Mouse (Mus musculus) neural tube, embryonic 11.5 days (tissue): ENCODE measurements at regions not wholly inside any gene's neighbourhood (a gene's known extent, or its start where the extent isn't known, plus 50 kb on each side); places are given as distances from the start of the nearest gene placed in this dataset.
"Not testable (repeated sequence)": the region's sequence is repeated elsewhere in the genome, so short reads cannot be mapped to it uniquely, and the experiment has no call there.

Source experiments
- ATAC-seq: fragments of 200-750 bp; cut with Nextera tagmentation; 2 replicates; pipeline ENCODE4 v1.8.0; 2017; ENCODE audit warnings: moderate number of reproducible peaks, mild to moderate bottlenecking, moderate TSS enrichment, moderate library complexity; ENCODE audit not compliant: insufficient read depth, low FRiP score, low TSS enrichment
- DNase-seq: peaks from one replicate; pipeline ENCODE4 v3.0.0-alpha.2; 2015; ENCODE audit warnings: low spot score
- H3K27ac ChIP-seq: fragments of 300-500 bp; sonication (generic); 2 replicates; pipeline ENCODE4 v1.5.1; 2014; ENCODE audit warnings: low read depth, mild to moderate bottlenecking, low read length
- H3K27me3 ChIP-seq: fragments of 300-500 bp; sonication (generic); 2 replicates; pipeline ENCODE4 v1.6.1; 2014; ENCODE audit warnings: mild to moderate bottlenecking, low read length, mixed read lengths; ENCODE audit not compliant: control insufficient read depth, insufficient read depth
- H3K36me3 ChIP-seq: fragments of 300-500 bp; sonication (generic); 2 replicates; pipeline ENCODE4 v1.6.1; 2014; ENCODE audit warnings: mild to moderate bottlenecking, low read length, moderate library complexity, mixed read lengths; ENCODE audit not compliant: control insufficient read depth, insufficient read depth
- H3K4me1 ChIP-seq: fragments of 300-500 bp; sonication (generic); 2 replicates; pipeline ENCODE4 v1.6.1; 2014; ENCODE audit warnings: low read length, mixed read lengths; ENCODE audit not compliant: control insufficient read depth, insufficient read depth
- H3K4me2 ChIP-seq: fragments of 300-500 bp; sonication (generic); 2 replicates; pipeline ENCODE4 v1.6.1; 2014; ENCODE audit warnings: low read depth, mild to moderate bottlenecking, moderate library complexity
- H3K4me3 ChIP-seq: fragments of 300-500 bp; sonication (generic); 2 replicates; pipeline ENCODE4 v1.5.1; 2014; ENCODE audit warnings: low read depth, low read length
- H3K9ac ChIP-seq: fragments of 300-500 bp; sonication (generic); 2 replicates; pipeline ENCODE4 v1.6.1; 2014; ENCODE audit warnings: mild to moderate bottlenecking, low read length
- H3K9me3 ChIP-seq: fragments of 300-500 bp; sonication (generic); 2 replicates; pipeline ENCODE4 v1.6.1; 2016; ENCODE audit warnings: low read length; ENCODE audit not compliant: control insufficient read depth
- WGBS: fragments of 180-500 bp; shearing (Covaris S2); extraction: QIAGEN DNeasy Blood & Tissue Kit; methylation state at CpG from one replicate; pipeline ENCODE4 v1.1.7; 2014; 5-methylcytosine and 5-hydroxymethylcytosine counted together

- H3K4me3 ChIP-seq, H3K9ac ChIP-seq, ATAC-seq, H3K27ac ChIP-seq, H3K9me3 ChIP-seq, H3K4me1 ChIP-seq, H3K36me3 ChIP-seq, H3K4me2 ChIP-seq, DNase-seq, H3K27me3 ChIP-seq: not testable (repeated sequence)
- WGBS, result 90% methylated on average over 2 of the region's 2 CpGs
These were observed 211.4 kb downstream of the Akain1 start for GRCm38 (mm10) chr17:69650496-69650895.

GRCm38 (mm10) chr17:69654586-69654985 is 215.5 kb downstream of the Akain1 start:
- H3K27ac ChIP-seq, result no peak overlapping the region

GRCm38 (mm10) chr17:69672530-69672929 is 233.4 kb downstream of the Akain1 start:
- no peak for DNase-seq
- 95% methylated on average over 3 of the region's 3 CpGs for WGBS
- H3K9me3 ChIP-seq, result no peaks in the 10 kb centered on the region

More at GRCm38 (mm10) chr17:69654586-69654985, 215.5 kb downstream of the Akain1 start:
- ATAC-seq, result no peak
- no peaks in the 10 kb centered on the region for H3K27me3 ChIP-seq
- H3K9ac ChIP-seq, result no peak overlapping the region
- no peaks in the 10 kb centered on the region for H3K9me3 ChIP-seq
- H3K4me3 ChIP-seq, result no peak overlapping the region
- 49% methylated on average over 2 of the region's 2 CpGs for WGBS
- no peak for DNase-seq
- no peaks in the 10 kb centered on the region for H3K36me3 ChIP-seq
- H3K4me1 ChIP-seq, result no peaks in the 10 kb centered on the region
- H3K4me2 ChIP-seq, result no peak overlapping the region

GRCm38 (mm10) chr17:69683091-69683490 is 244.0 kb downstream of the Akain1 start:
- no peak for ATAC-seq
- Histone ChIP-seq H3K4me2 (no peak overlapping the region), H3K9ac (no peak overlapping the region), H3K4me3 (no peak overlapping the region), H3K4me1 (no peaks in the 10 kb centered on the region), H3K36me3 (no peaks in the 10 kb centered on the region), H3K9me3 (no peaks in the 10 kb centered on the region), H3K27ac (no peak overlapping the region), H3K27me3 (no peaks in the 10 kb centered on the region)
- DNase-seq, result no peak
- 90% methylated on average over 5 of the region's 5 CpGs for WGBS

More at GRCm38 (mm10) chr17:69672530-69672929, 233.4 kb downstream of the Akain1 start:
- Histone ChIP-seq H3K4me2 (no peak overlapping the region), H3K27ac (no peak overlapping the region), H3K9ac (no peak overlapping the region), H3K4me3 (no peak overlapping the region), H3K27me3 (no peaks in the 10 kb centered on the region), H3K36me3 (no peaks in the 10 kb centered on the region), H3K4me1 (no peaks in the 10 kb centered on the region)
- no peak for ATAC-seq

- no peak for ATAC-seq
- no peaks in the 10 kb centered on the region for H3K4me1 ChIP-seq
- H3K27me3 ChIP-seq, result no peaks in the 10 kb centered on the region
- no peak overlapping the region for H3K27ac ChIP-seq
- DNase-seq, result no peak
- no peaks in the 10 kb centered on the region for H3K36me3 ChIP-seq
- no peaks in the 10 kb centered on the region for H3K9me3 ChIP-seq
- H3K4me2 ChIP-seq, result no peak overlapping the region
- H3K9ac ChIP-seq, result no peak overlapping the region
- H3K4me3 ChIP-seq, result no peak overlapping the region
- 84% methylated on average over 5 of the region's 5 CpGs for WGBS
These were observed 246.6 kb downstream of the Akain1 start for GRCm38 (mm10) chr17:69685625-69686257.

- Histone ChIP-seq H3K9ac (no peak overlapping the region), H3K9me3 (no peaks in the 10 kb centered on the region), H3K4me2 (no peak overlapping the region), H3K27ac (no peak overlapping the region), H3K36me3 (no peaks in the 10 kb centered on the region), H3K4me3 (no peak overlapping the region), H3K4me1 (no peaks in the 10 kb centered on the region), H3K27me3 (no peaks in the 10 kb centered on the region)
- ATAC-seq (no peak), DNase-seq (no peak)
- WGBS, result 75% methylated on average over 2 of the region's 2 CpGs
These were observed 247.3 kb downstream of the Akain1 start for GRCm38 (mm10) chr17:69686383-69686782.

- Histone ChIP-seq H3K27me3 (no peaks in the 10 kb centered on the region), H3K27ac (no peak overlapping the region), H3K9me3 (no peaks in the 10 kb centered on the region), H3K4me2 (no peak overlapping the region), H3K4me3 (no peak overlapping the region), H3K36me3 (no peaks in the 10 kb centered on the region), H3K4me1 (no peaks in the 10 kb centered on the region), H3K9ac (no peak overlapping the region)
- no peak for DNase-seq
- WGBS, result 82% methylated on average over 3 of the region's 3 CpGs
- no peak for ATAC-seq
These were observed 256.2 kb downstream of the Akain1 start for GRCm38 (mm10) chr17:69695341-69695740.

- no peak for DNase-seq
- no peak for ATAC-seq
- H3K4me1 ChIP-seq, result no peaks in the 10 kb centered on the region
- no peak overlapping the region for H3K4me3 ChIP-seq
- H3K9me3 ChIP-seq, result no peaks in the 10 kb centered on the region
- WGBS, result 85% methylated on average over 4 of the region's 4 CpGs
- H3K27ac ChIP-seq, result no peak overlapping the region
- no peak overlapping the region for H3K9ac ChIP-seq
- no peaks in the 10 kb centered on the region for H3K36me3 ChIP-seq
- no peak overlapping the region for H3K4me2 ChIP-seq
- no peaks in the 10 kb centered on the region for H3K27me3 ChIP-seq
These were observed 241.5 kb upstream of the Dlgap1 start for GRCm38 (mm10) chr17:69727325-69727724.

GRCm38 (mm10) chr17:69732981-69733380 is 235.9 kb upstream of the Dlgap1 start:
- Histone ChIP-seq H3K9ac (no peak overlapping the region), H3K4me3 (no peak overlapping the region), H3K4me1 (no peaks in the 10 kb centered on the region), H3K9me3 (no peaks in the 10 kb centered on the region), H3K4me2 (no peak overlapping the region), H3K36me3 (no peaks in the 10 kb centered on the region), H3K27me3 (no peaks in the 10 kb centered on the region), H3K27ac (no peak overlapping the region)
- 92% methylated on average over 11 of the region's 11 CpGs for WGBS
- DNase-seq (no peak), ATAC-seq (no peak)
